Mouse (Mus musculus) heart, embryonic 11.5 days (tissue): ENCODE measurements around the gene Etfa. TPM values are rescaled to one million over a fixed set of nuclear protein-coding genes. Genes with fewer than 3 reads are reported as not detected.
A peak's percentile ranks its signal among the peaks of the same experiment; 100 is the strongest.

Experiments used
- ATAC-seq: fragments of 200-750 bp; cut with Nextera tagmentation; replicated peaks from 2 replicates; pipeline ENCODE4 v1.8.0; 2017; ENCODE audit warnings: moderate library complexity; ENCODE audit not compliant: insufficient number of reproducible peaks, low FRiP score, low TSS enrichment
- H3K27ac ChIP-seq: fragments of 300-500 bp; sonication (generic); 2 replicates; pipeline ENCODE4 v1.5.1; 2014; ENCODE audit warnings: mild to moderate bottlenecking, low read depth, low read length
- H3K27me3 ChIP-seq: fragments of 300-500 bp; sonication (generic); 2 replicates; pipeline ENCODE4 v1.6.1; 2014; ENCODE audit warnings: mild to moderate bottlenecking, low read length, mixed read lengths; ENCODE audit not compliant: control insufficient read depth, insufficient read depth
- H3K36me3 ChIP-seq: fragments of 300-500 bp; sonication (generic); 2 replicates; pipeline ENCODE4 v1.6.1; 2014; ENCODE audit warnings: mild to moderate bottlenecking, low read length, moderate library complexity, mixed read lengths; ENCODE audit not compliant: control insufficient read depth, insufficient read depth
- H3K4me1 ChIP-seq: fragments of 300-500 bp; sonication (generic); 2 replicates; pipeline ENCODE4 v1.6.1; 2014; ENCODE audit warnings: low read length; ENCODE audit not compliant: control insufficient read depth, insufficient read depth
- H3K4me2 ChIP-seq: fragments of 300-500 bp; sonication (generic); 2 replicates; pipeline ENCODE4 v1.6.1; 2014; ENCODE audit warnings: mild to moderate bottlenecking, moderate library complexity
- H3K4me3 ChIP-seq: fragments of 300-500 bp; sonication (generic); 2 replicates; pipeline ENCODE4 v1.5.1; 2014; ENCODE audit warnings: low read depth, low read length
- H3K9ac ChIP-seq: fragments of 300-500 bp; sonication (generic); 2 replicates; pipeline ENCODE4 v1.6.1; 2014; ENCODE audit warnings: mild to moderate bottlenecking, low read depth, low read length, moderate library complexity
- H3K9me3 ChIP-seq: fragments of 300-500 bp; sonication (generic); replicated peaks from 2 replicates; pipeline ENCODE4 v1.6.1; 2016; ENCODE audit warnings: low read length; ENCODE audit not compliant: control insufficient read depth
- WGBS: fragments of 180-500 bp; shearing (Covaris S2); extraction: QIAGEN DNeasy Blood & Tissue Kit; methylation state at CpG from one replicate; pipeline ENCODE4 v1.1.7; 2014; ENCODE audit not compliant: insufficient replicate concordance; 5-methylcytosine and 5-hydroxymethylcytosine counted together
- polyA plus RNA-seq: library from polyadenylated mRNA; unstranded; fragments of >200 nt; fragmentation: Nextera tagmentation; extraction: Ambion mirVana; gene quantifications from 2 replicates; pipeline ENCODE4 v1.2.1, GENCODE M21; 2014

Etfa gene
- polyA plus RNA-seq, 1 experiment from 2014 or later, result 283 TPM

DNA sequence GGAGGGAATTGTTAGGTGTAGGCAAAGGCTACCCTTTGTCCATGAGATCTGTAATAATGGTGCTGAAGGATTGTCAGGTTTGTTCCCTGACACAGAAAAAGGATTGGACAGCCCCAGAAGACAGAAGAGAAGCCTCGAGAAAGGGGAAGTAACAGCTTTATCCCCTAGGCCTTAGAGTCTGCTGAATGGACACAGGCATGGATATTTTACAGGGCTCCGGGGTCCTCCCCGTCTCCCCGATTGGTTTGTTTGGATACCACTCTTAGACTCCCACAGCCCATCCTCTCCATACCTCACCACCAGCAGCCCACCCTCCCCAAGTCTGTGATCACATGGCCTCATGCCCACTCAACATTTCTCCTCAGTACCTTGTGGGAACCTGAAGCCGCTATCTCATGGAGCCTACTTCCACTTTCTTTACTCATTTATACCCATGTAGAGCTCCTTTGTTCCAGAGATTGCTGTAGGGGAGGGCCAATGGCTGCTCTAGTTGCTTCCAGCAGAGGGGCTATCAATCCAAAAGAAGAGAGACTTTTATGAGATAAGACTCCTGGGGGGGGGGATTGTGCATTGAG lies 72.8 kb downstream of the Etfa start:
- Histone ChIP-seq H3K4me1 (no peaks in the 10 kb centered on the region), H3K27me3 (peaks cover 3% of the 10 kb centered on the region; the same call in 1 of the 2 replicates), H3K9ac (no peak overlapping the region), H3K9me3 (no peaks in the 10 kb centered on the region), H3K27ac (no peak overlapping the region), H3K4me3 (no peak overlapping the region), H3K4me2 (no peak overlapping the region), H3K36me3 (no peaks in the 10 kb centered on the region)
- no peak for ATAC-seq
- 84% methylated on average over 5 of the region's 5 CpGs for WGBS

DNA sequence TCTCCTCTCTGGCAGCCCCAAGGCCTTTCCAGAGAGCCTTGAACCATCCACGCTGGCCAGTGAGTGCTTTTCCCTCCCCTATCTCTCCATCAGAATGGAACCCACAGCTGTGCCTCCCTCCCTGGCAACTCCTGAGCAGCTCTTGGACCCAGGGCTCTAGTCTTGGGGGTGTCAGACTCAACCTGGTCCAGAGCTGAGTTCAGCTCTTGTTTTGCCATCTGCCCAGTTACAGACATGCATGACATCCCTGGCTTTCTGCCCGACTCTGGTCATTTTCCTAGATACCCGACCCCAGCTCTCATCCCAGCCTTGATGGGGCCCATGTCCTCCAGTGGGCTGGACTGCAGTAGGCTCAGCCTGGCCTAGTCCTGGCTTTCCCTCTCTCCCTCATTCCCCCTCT lies 73.6 kb downstream of the Etfa start:
- Histone ChIP-seq H3K27ac (no peak overlapping the region), H3K36me3 (no peaks in the 10 kb centered on the region), H3K4me1 (no peaks in the 10 kb centered on the region), H3K9ac (no peak overlapping the region), H3K27me3 (peaks cover 3% of the 10 kb centered on the region; the same call in 1 of the 2 replicates), H3K9me3 (no peaks in the 10 kb centered on the region), H3K4me2 (no peak overlapping the region), H3K4me3 (no peak overlapping the region)
- ATAC-seq, result no peak
- WGBS, result 40% methylated on average over 3 of the region's 3 CpGs

DNA sequence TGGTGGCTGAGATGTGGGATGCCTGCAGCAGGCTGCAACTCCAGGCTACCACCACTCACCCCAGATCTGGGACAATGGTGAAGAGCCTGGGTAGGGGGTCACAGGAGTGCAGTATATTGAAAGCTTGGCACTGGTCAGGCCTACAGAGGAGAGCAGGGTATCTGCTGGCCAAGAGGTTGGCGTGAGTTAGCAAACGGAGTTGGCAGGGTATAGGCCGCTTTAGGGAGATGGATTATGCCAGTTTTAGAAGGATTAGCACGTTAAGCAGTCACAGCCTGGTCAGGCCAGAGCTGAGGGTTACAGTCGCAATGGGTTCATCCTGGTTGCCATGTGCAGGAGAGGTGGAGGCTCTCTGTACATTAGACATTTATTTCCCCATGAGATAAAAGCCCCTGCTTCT lies 78.2 kb downstream of the Etfa start:
- no peaks in the 10 kb centered on the region for H3K36me3 ChIP-seq
- no peak overlapping the region for H3K9ac ChIP-seq
- 85% methylated on average over 5 of the region's 5 CpGs for WGBS
- no peak for ATAC-seq
- H3K27ac ChIP-seq, result no peak overlapping the region
- no peak overlapping the region for H3K4me2 ChIP-seq
- H3K9me3 ChIP-seq, result no peaks in the 10 kb centered on the region
- H3K4me1 ChIP-seq, result peaks cover 3% of the 10 kb centered on the region; the same call in 1 of the 2 replicates
- H3K4me3 ChIP-seq, result no peak overlapping the region
- H3K27me3 ChIP-seq, result peaks cover 24% of the 10 kb centered on the region

- 65% methylated on average over 14 of the region's 14 CpGs for WGBS
- Histone ChIP-seq H3K9me3 (no peaks in the 10 kb centered on the region), H3K27ac (no peak overlapping the region), H3K4me1 (peaks cover 3% of the 10 kb centered on the region; the same call in 1 of the 2 replicates), H3K4me3 (no peak overlapping the region), H3K9ac (no peak overlapping the region), H3K4me2 (no peak overlapping the region), H3K27me3 (peaks cover 26% of the 10 kb centered on the region), H3K36me3 (no peaks in the 10 kb centered on the region)
- no peak for ATAC-seq
Observed at GRCm38 (mm10) chr9:55432306-55433289, 79.4 kb downstream of the Etfa start.

GRCm38 (mm10) chr9:55430133-55430532 lies 81.9 kb downstream of the Etfa start:
- Histone ChIP-seq H3K4me2 (peak overlapping the region; percentile 48), H3K27ac (no peak overlapping the region), H3K9ac (no peak overlapping the region), H3K4me3 (peak overlapping the region; percentile 16; the same call in 1 of the 2 replicates), H3K36me3 (no peaks in the 10 kb centered on the region), H3K9me3 (no peaks in the 10 kb centered on the region), H3K27me3 (peaks cover 26% of the 10 kb centered on the region), H3K4me1 (peaks cover 3% of the 10 kb centered on the region; the same call in 1 of the 2 replicates)
- ATAC-seq, result no peak
- WGBS, result 21% methylated on average over 20 of the region's 20 CpGs

GRCm38 (mm10) chr9:55429242-55429975 lies 82.6 kb downstream of the Etfa start:
- Histone ChIP-seq H3K4me2 (peak overlapping the region; percentile 48), H3K4me1 (peaks cover 3% of the 10 kb centered on the region; the same call in 1 of the 2 replicates), H3K4me3 (peak overlapping the region; percentile 16; the same call in 1 of the 2 replicates), H3K27ac (no peak overlapping the region), H3K27me3 (peaks cover 26% of the 10 kb centered on the region), H3K9me3 (no peaks in the 10 kb centered on the region), H3K9ac (no peak overlapping the region), H3K36me3 (no peaks in the 10 kb centered on the region)
- ATAC-seq, result no peak; the same call in 1 of the 2 replicates
- 28% methylated on average over 12 of the region's 12 CpGs for WGBS

GRCm38 (mm10) chr9:55425271-55425810 lies 86.7 kb downstream of the Etfa start:
- Histone ChIP-seq H3K4me2 (no peak overlapping the region), H3K4me3 (no peak overlapping the region), H3K27ac (no peak overlapping the region), H3K36me3 (no peaks in the 10 kb centered on the region), H3K9me3 (0 out of 2 replicates have a peak, but pooled peaks cover 6% of the 10 kb centered on the region), H3K9ac (no peak overlapping the region), H3K27me3 (peaks cover 12% of the 10 kb centered on the region), H3K4me1 (peaks cover 3% of the 10 kb centered on the region; the same call in 1 of the 2 replicates)
- ATAC-seq, result no peak
- 57% methylated on average over 7 of the region's 7 CpGs for WGBS
